Mouse (Mus musculus) thymus, postnatal 25 days (tissue): ENCODE measurements around the gene Rassf2.
A peak's percentile ranks its signal among the peaks of the same experiment; 100 is the strongest.

ENCODE experiments used
- DNase-seq: peaks from one replicate; pipeline ENCODE4 v3.0.0; 2022

Rassf2 gene

DNA sequence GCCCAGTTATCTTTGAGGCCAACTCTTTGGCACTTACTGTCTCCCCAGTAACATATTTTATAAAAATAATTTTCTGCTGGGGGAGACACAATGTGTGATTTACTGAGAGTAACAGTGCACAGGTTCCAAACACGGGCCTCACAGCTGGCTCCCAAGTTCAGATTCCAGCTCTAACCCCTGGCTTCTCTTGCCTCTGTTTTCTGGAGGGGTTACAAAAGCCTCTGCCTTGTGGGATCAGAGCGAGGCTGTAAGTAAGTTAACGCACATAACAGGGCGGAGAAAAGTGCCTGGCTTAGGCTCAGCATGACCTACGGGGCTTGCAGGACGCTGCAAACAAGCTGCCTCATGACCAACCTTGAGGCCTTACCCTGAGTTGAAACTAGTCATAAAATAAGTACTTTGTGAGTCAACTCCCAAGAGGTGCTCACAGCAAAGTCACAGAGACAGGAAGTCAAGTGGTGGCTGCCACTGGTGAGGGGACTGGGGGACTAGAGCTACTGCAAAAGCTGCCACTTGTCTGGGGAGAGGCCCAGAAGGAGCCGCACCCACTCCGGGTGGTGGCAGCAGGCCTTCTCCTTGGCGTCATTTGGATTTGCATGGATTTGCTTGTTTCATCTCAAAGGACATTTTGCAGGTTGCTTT lies 25.4 kb downstream of the Rassf2 start:
- DNase-seq: no peak

- DNase-seq: no peak
These were observed 26.1 kb downstream of the Rassf2 start for GRCm38 (mm10) chr2:132003916-132004315.

GRCm38 (mm10) chr2:132001696-132002334 lies 28.2 kb downstream of the Rassf2 start:
- DNase-seq: no peak

- no peak for DNase-seq
These were observed 32.7 kb downstream of the Rassf2 start for GRCm38 (mm10) chr2:131997356-131997755.

- DNase-seq: no peak
These were observed 33.7 kb downstream of the Rassf2 start for GRCm38 (mm10) chr2:131996369-131996768.

GRCm38 (mm10) chr2:131995742-131996141 lies 34.3 kb downstream of the Rassf2 start:
- no peak for DNase-seq

- DNase-seq: no peak
These were observed 35.1 kb downstream of the Rassf2 start for GRCm38 (mm10) chr2:131994971-131995370.

DNA sequence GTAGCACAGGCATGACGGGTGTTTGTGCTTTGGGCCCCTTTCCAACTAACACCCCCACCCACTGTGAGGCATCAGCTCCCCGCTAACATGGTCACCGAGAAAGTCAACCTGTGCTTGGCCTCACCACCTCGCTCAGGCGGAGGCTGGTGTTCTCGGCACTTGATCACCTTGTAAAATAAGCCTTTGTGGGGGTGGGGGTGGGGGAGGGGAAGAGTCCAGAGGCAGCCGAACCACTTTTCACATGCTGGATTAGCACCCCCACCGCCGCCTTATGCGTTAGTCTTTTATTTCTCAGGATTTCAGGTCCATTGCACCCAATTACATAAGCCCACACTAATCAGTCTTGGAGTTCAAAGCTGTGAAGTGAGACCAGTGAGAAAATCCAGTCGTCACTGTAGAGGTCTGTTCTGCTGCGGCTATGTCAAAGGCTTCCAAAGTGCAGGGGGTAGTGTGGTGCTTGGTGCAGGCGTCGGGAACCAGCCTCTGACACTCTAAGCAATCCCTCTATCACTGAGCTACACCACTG lies 36.4 kb downstream of the Rassf2 start:
- DNase-seq: no peak

DNA sequence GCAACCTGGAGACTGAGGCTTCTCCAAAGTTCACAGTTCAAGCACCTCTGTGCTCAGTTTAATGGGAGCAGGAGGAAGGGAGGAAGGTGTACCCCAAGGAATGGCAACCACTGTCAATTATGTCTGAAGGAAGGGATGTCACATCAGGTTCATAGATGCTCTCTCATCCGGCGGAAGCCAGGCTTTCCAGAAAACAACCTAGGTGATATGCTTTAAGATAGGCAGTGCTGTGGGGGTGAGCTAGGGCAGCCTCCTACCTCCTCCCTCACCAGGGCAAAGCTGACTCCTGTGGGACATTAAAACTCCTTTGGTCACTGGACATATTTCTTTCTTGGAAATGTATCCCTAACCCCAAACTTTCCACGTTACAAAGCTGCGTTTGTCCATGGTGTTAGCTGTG lies 36.9 kb downstream of the Rassf2 start:
- no peak for DNase-seq

- DNase-seq: no peak
These were observed 37.6 kb downstream of the Rassf2 start for GRCm38 (mm10) chr2:131992487-131992886.

DNA sequence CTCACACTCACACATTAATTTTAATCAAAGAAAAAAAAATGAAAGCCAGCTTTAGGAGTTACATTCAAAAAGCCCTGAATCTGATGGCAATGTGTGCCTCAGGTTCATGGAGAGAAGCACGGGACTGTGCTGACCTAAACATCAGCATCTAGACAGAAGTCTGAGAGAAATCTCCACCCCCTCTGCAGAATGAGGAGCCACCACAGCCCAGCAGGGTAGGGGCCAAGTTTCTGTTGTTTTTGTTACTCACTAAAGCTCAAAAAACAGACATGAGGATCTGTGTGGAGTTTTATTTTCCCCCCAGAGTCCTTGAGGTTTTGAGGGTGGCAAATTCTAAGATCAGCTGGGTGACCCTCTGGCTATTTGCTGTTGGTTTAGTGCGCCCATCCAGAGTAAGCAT lies 41.5 kb downstream of the Rassf2 start:
- no peak for DNase-seq

GRCm38 (mm10) chr2:131987950-131988349 lies 42.1 kb downstream of the Rassf2 start:
- no peak for DNase-seq

GRCm38 (mm10) chr2:131982546-131983196 lies 47.4 kb downstream of the Rassf2 start:
- peak; percentile 69 for DNase-seq

- no peak for DNase-seq
These were observed 49.2 kb downstream of the Rassf2 start for GRCm38 (mm10) chr2:131980866-131981265.

DNA sequence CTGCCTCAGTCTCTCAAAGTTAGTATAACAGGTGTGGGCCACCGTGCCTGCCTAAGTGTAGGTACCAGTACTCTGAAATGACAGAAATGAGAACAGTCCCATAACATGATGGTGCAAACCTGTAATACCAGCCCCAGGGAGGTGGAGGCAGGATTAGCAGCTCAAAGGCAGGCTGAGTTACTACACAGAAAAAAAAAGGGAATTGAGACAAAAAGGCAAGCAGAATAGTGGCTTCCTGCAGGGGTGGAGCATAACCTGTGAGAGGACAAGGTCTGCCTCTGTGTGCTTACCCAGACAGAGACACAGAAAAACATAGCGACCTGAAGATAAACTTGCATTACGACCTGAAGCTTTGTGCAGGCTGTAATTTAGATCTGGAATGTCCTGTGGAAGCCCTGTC lies 53.4 kb downstream of the Rassf2 start:
- no peak for DNase-seq

GRCm38 (mm10) chr2:131971098-131971497 lies 59.0 kb downstream of the Rassf2 start:
- DNase-seq: no peak

DNA sequence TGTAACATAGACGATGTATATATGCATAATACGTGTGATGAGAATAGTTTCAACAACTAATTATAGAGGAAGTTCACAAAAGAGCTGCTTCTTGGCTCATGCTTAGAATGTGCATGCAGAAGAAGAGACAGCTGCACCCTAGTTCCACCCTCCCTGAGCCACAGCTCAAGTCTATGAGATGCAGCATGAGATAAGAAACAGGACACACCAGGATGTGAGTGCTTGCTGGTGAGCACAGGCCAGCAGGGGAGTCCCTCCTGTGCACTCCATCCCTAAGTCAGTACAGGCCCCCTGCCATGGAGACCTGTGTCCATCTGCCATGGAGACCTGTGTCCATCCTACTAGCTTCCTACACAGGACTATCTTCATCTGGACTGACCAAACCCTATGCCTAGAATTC lies 59.5 kb downstream of the Rassf2 start:
- no peak for DNase-seq

DNA sequence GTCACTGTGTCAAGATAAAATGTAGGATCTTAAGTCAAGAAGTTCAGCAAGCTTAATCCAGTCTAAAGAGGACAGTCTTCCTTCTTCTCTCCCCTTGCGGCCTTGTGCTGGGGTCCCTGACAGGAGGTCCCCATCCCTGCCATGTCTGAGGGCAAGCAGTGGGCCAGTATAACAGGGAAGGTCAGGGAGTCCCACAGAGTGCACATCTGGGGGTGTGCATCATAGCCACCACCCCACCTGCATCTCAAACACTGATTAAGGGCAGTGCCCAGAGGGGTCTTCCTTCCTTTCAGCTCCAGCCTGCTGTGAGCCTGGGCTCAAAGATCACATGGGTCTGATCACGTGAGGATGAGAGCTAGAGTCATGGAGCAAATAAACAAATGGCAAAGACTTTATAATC lies 68.4 kb downstream of the Rassf2 start:
- no peak for DNase-seq

DNA sequence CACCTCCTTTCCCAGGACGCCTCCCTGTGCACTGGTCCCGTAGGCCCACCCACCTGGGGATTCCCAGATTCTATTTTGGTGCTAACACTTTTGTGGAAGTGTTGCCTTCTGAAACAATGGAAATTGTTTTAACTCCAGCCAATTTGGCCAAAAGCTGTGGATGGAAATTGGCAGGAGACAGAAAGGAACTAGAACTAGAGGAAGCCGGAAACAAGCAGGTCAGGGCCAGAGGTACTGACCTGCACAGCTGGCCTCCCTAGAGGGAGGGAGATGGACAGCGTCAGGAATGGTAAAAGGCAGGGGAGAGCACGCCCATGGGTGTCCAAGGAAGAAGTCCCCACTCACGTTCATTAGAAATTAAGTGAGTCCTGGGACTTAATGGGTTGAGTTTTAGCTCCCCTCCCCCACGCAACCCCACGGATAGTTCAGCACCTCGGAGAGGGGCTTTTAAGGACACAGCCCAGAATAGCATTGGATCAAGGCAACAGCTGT lies 72.3 kb downstream of the Rassf2 start:
- DNase-seq: no peak

DNA sequence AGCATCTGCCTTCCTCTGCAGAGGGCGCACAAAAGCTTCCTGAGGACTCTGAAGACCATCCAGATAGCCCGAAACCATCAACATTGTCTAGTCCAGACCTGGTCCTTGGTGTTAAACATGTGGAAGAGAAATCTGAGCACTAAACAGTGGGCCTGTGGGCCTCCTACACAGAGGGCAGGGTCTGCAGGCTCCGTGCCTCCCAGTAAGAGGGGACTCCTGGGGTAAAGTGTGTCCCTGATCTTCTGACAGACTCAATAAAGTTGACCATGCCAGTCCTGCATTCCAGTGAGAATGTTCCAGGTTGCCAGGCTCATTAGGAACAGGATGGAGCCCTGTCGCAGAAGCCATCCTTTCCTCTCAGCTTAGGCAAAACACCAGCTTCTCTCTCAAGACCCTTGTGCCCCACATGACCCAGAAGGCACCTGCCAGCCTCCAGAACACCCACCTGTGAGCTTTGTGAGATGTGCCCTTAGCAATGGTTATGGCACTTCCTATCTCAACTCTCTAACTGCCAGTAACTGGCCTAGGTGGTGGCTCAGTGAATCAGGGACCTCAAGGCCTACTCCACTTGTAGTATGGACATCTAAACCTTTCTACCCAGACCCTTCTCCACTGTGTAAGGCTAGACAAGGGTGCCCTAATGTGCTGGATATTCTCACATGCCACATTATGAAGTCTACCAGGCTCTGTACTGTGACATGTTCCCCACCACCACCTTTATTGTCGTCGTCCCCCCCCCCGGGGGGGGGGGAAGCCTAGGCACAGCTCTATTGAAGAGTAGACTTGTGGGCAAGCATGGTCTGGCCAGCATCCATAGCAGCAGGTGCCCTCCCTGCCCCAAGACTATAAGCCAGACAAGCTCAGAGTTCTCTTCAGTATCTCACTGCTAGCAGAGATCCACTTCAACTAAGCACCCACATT lies 73.5 kb downstream of the Rassf2 start:
- DNase-seq: no peak

DNA sequence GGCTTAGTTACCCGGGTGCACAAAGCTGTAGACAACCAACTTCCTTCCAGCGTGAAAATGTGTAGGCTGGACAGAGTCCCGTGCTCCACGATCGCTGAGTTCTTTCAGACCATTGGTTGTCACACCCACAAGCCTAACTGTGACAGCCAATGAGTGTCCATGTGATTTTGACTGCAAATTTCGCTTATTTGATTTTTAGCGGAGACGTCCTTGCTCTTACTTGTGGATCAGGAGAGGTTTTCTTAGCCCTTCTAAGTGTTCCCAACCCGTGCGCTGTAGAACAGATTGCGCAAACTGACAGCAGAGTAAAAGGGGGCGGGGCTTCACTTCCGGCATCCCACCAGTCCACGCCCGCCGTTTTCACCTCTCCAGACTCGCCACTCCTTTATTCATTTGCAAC lies 74.8 kb downstream of the Rassf2 start:
- peak; percentile 53 for DNase-seq

DNA sequence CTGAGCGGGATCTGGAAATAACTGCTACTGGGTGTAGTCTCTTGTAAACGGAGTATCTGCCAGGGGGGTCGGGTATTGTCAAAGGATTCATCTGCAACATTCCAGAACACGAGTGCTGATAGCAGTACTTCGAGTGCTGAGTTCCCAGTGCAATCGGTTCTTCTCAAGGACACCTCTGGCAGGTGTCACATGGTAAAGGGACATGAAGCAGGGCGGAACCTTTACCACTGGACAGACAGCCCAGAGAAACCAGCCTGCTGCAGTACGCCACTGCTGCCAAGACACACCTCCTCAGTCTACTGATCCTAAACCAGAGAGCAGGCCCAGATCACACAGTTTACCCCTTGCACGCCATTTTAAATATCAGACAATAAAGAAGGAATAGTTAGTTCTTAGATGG lies 75.2 kb downstream of the Rassf2 start:
- no peak for DNase-seq

- DNase-seq: no peak
These were observed 76.3 kb downstream of the Rassf2 start for GRCm38 (mm10) chr2:131953711-131954110.
